Mouse (Mus musculus): Measurements from ENCODE around the gene Wnt5a.

Wnt5a gene

GRCm38 (mm10) chr14:28509441-28510340 lies 5.1 kb downstream of the Wnt5a start:
- peak; percentile 70 to 71 for DNase-seq

DNA sequence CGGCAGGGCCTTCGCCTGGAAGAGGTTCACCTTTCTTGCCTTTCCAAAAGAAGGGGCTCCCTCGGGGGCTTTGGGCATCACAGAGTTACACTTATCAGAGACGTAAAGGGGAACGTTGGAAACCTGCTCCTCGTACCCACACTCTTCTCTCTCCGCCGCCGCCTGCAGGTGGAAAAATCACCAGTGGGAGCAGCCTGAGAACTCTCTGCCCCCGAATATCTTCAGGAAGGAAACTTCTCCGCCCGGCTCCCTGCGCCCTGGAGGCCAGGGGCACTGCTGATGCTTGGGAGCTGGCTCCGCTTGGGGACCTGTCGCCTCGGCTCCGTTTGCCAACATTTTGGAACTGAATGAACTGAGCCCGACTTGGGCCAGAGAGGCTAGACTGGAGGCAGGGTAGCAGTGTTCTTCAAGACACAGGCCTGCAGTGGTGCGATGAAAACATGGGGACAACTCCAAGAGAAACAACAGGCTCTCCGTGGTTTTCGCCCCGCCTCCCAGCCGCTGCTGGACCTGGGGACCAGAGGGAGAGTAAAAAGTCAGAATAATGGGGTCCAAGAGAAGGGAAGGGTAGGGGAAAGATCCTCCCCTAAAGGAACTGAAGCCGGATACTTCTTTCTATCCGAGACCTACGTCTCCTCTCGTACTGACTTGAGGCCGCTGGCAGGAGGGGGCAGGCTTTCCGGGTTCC lies 5.9 kb downstream of the Wnt5a start:
- peak; percentile 52 to 61 for DNase-seq

GRCm38 (mm10) chr14:28511029-28511651 lies 6.6 kb downstream of the Wnt5a start:
- peak; percentile 46 to 63 for DNase-seq

DNA sequence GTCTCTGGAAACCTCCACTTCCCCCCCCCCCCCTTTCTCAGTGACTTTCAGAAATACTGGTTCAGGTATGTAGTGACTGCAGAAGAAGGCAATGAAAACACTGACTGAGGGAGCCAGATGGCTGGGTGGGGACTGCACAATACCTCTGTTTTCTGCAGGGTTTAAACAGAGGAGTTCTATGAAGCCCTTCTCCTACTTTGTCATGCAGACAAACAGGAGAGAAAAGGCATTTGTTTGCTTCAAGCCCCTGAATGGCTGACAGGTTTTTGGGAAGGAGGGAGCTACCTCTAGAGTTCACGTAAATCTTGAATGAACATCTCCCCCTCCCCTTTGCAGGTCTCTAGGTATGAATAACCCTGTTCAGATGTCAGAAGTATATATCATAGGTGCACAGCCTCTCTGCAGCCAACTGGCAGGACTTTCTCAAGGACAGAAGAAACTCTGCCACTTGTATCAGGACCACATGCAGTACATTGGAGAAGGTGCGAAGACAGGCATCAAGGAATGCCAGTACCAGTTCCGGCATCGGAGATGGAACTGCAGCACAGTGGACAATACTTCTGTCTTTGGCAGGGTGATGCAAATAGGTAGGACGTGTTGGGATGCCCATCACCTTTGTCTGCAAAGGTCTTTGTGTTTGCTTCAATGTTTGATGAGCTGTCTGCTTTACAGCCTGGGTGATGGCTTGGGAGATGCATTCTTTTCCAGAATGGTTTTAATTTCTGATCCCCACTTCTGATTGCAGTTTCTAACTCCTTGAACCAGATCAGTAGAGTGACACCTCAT lies 8.4 kb downstream of the Wnt5a start:
- DNase-seq, result no peak

DNA sequence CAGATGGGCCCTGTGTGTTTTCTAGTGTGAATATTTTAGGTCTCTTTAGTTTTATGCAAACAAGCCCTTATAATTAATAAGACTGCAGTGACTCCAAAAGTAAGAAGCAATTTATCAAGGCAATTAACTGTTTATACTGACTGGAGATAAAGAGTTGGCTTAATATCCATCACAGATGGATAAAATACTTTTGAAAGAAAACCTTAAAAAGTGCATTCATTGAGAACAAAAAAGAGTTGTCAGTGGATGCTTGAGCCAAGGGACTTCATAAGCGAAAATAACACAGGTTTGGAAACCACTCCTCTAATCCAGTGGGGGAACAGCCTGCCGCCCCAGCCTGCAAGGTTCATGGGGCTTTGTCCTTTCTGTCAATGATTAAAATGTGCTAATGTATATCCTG lies 9.6 kb downstream of the Wnt5a start:
- no peak for DNase-seq

GRCm38 (mm10) chr14:28515331-28515730 lies 10.8 kb downstream of the Wnt5a start:
- DNase-seq, result no peak

DNA sequence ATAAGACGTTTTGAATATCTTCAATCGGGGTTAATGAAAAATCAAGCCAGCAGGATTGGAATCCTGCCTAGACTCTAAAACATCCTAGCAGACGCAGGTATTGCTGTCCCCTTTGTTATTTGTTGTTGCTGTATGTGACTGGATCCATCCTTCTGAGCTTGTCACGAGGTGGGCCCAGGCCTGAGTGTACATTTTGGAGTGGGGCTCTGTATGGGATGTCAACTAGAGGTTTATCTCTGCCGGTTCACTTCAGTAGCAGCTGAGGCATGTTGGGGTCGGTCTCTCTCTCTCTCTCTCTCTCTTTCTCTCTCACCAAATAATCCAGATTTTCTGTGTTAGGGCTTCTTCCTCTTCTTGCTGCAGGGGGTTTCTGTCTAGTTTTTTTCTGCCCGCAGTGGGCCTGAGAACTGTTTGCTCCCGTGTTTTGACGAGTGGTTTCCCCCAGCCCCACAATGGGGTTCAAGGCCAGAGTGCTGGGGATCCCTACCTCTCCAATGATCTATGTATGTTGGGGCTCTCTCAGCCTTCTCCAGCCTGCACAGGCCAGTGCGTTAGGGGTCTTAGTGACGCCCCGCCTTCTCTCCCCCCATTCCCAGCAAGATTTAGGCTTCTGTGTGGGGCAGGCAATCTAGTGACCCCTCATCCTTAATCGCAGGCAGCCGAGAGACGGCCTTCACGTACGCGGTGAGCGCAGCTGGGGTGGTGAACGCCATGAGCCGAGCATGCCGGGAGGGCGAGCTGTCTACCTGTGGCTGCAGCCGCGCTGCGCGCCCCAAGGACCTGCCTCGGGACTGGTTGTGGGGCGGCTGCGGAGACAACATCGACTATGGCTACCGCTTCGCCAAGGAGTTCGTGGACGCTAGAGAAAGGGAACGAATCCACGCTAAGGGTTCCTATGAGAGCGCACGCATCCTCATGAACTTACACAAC lies 13.3 kb downstream of the Wnt5a start:
- DNase-seq, result no peak

DNA sequence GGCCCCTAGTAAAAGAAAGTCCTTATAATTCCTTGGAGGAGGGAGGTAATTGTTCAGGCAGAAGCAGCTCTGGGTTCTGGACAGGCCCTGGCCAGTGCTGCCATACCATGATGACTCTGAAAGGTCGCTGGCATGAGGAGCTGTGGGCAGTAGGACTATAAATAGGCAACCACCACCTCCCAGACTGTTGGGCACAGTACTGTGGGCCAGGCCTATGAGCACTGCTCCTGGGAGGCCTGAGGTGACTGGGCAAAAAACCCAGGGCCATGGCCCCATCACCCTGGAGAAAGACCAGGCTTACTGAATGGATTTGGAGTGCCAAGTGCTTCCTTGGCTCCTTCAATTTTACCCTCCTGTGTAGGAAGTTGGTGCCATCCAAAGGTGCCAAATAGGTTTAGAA lies 16.6 kb downstream of the Wnt5a start:
- DNase-seq, result no peak

GRCm38 (mm10) chr14:28522611-28523010 lies 18.1 kb downstream of the Wnt5a start:
- DNase-seq, result no peak

- no peak for DNase-seq
Measured at GRCm38 (mm10) chr14:28525566-28525965, 21.0 kb downstream of the Wnt5a start.

- DNase-seq, result no peak
Measured at GRCm38 (mm10) chr14:28528151-28528685, 23.7 kb downstream of the Wnt5a start.

DNA sequence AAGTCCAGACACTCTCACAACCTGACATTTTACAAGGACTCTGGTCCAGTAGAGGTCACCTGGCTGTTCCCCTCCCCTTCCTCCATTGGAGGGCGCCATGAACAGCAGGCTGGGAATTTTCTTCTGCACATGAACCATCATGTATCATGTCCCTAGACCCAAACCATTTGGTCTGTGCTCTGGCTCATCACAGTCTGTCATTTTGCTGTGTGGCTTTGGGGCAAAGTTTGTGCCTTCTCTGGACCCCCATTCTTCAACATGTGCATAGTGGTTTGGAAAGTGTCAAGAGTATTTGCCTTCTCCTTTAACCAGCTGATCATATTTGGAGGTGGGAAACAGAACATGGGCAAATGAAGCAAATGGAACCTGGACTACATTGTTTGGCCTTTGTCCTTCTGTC lies 27.0 kb downstream of the Wnt5a start:
- no peak for DNase-seq

DNA sequence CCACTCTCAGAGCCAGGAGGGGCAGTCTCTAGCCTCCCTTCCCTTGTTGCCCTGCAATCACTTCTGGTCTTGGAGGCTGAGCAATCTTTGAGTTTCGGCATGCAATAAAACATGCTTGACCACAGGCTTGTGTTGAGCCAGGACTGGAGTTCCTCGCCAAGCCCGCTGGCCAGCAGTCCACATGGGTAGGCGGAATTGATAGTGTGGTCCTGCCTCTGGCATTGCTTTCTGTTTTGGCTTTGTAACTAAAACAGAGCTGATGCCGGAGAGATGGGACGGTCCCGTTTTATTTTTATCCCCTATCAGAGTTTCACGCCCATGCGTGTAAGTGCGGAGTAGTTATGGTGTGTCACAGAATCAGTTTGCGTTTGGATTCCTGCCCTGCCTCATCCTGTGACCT lies 28.4 kb downstream of the Wnt5a start:
- DNase-seq, result peak in 1 of 2 experiments; percentile 30

- no peak for DNase-seq
Measured at GRCm38 (mm10) chr14:28533876-28534275, 29.3 kb downstream of the Wnt5a start.

- DNase-seq, result peak; percentile 29 to 47
Measured at GRCm38 (mm10) chr14:28535814-28536213, 31.3 kb downstream of the Wnt5a start.

DNA sequence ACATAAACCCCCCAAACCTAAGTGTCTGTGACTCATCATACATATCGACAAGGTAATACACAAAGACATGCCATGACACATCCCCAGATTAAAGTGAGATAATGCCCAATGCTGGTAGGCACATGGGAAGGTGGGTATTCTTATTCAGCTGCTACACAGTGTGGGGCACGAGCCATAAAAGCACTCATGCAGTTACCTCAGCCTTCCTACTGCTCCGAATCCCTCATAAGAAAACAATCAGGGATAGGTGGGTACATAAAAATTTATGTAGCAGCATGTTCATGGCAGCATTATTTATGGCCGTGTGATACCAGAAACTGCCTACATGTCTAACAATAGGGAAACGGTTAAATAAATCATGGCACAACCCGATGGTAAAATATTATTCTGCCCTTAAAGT lies 35.0 kb downstream of the Wnt5a start:
- no peak for DNase-seq

GRCm38 (mm10) chr14:28542117-28542741 lies 37.7 kb downstream of the Wnt5a start:
- DNase-seq, result peak; percentile 49 to 69

DNA sequence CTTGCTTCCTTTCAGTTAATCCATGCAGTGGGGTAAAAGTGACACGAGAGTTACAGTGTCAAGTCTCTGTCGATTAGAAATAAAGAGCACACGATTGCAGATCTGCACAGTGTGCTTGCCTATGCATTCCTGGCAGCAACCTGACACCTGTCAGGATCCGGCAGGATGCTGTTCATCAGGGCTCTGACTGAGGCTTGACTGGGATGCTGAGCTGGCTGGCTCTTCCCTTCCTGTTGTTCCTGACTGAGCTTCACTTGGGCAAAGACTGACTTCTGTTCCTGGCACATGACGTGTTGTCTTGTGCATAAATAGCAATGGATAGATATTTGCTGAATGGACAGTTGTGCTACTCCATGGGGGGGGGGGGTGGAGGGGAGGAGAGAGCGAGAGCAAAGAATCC lies 57.3 kb downstream of the Wnt5a start:
- no peak for DNase-seq
